Mouse (Mus musculus) kidney, embryonic 16.5 days (tissue): Measurements from ENCODE around the gene Olfr1474. TPM values are rescaled to one million over a fixed set of nuclear protein-coding genes. Genes with fewer than 3 reads are reported as not detected.
"Not testable (repeated sequence)": the region's sequence is repeated elsewhere in the genome, so short reads cannot be mapped to it uniquely, and the experiment has no call there.

Experiments used
- ATAC-seq: fragments of 200-750 bp; cut with Nextera tagmentation; 2 replicates; pipeline ENCODE4 v1.8.0; 2017; ENCODE audit warnings: moderate TSS enrichment; ENCODE audit not compliant: low FRiP score, low TSS enrichment
- H3K27ac ChIP-seq: fragments of 300-500 bp; sonication (generic); 2 replicates; pipeline ENCODE4 v1.5.1; 2014; ENCODE audit warnings: low read length
- H3K27me3 ChIP-seq: fragments of 300-500 bp; sonication (generic); 2 replicates; pipeline ENCODE4 v1.6.1; 2014; ENCODE audit warnings: low read length, control low read depth, mixed read lengths; ENCODE audit not compliant: insufficient read depth
- H3K36me3 ChIP-seq: fragments of 300-500 bp; sonication (generic); 2 replicates; pipeline ENCODE4 v1.6.1; 2014; ENCODE audit warnings: low read length, control low read depth, mixed read lengths; ENCODE audit not compliant: insufficient read depth
- H3K4me1 ChIP-seq: fragments of 300-500 bp; sonication (generic); 2 replicates; pipeline ENCODE4 v1.6.1; 2014; ENCODE audit warnings: low read length, control low read depth, mixed read lengths; ENCODE audit not compliant: insufficient read depth
- H3K4me2 ChIP-seq: fragments of 300-500 bp; sonication (generic); replicated peaks from 2 replicates; pipeline ENCODE4 v1.6.1; 2014; ENCODE audit warnings: low read depth, low read length
- H3K4me3 ChIP-seq: fragments of 300-500 bp; sonication (generic); 2 replicates; pipeline ENCODE4 v1.5.1; 2014; ENCODE audit warnings: mild to moderate bottlenecking, low read length
- H3K9ac ChIP-seq: fragments of 300-500 bp; sonication (generic); replicated peaks from 2 replicates; pipeline ENCODE4 v1.6.1; 2014; ENCODE audit warnings: low read length
- H3K9me3 ChIP-seq: fragments of 300-500 bp; sonication (generic); 2 replicates; pipeline ENCODE4 v1.6.1; 2016; ENCODE audit warnings: low read length, control low read depth
- WGBS: fragments of 180-500 bp; shearing (Covaris S2); extraction: QIAGEN DNeasy Blood & Tissue Kit; methylation state at CpG from one replicate; pipeline ENCODE4 v1.1.7; 2014; 5-methylcytosine and 5-hydroxymethylcytosine counted together
- polyA plus RNA-seq: library from polyadenylated mRNA; unstranded; fragments of >200 nt; fragmentation: Nextera tagmentation; extraction: Ambion mirVana; gene quantifications from 2 replicates; pipeline ENCODE4 v1.2.1, GENCODE M21; 2015

The Olfr1474 gene
- not detected in 2 replicates for polyA plus RNA-seq

- not testable (repeated sequence) for H3K27me3 ChIP-seq, H3K9ac ChIP-seq
These were observed at the start of gene Olfr1474 for GRCm38 (mm10) chr19:13469265-13469664. TSS of gene Olfr1474 (plus strand) at chr19:13469565.

GRCm38 (mm10) chr19:13443109-13443508, 26.3 kb upstream of the Olfr1474 start, which contains the start of gene Olfr1471:
TSS of gene Olfr1471 (plus strand) at chr19:13443409.
- H3K9me3 ChIP-seq, H3K27me3 ChIP-seq, H3K36me3 ChIP-seq, H3K9ac ChIP-seq, H3K4me3 ChIP-seq, H3K4me2 ChIP-seq, H3K4me1 ChIP-seq, H3K27ac ChIP-seq, ATAC-seq: not testable (repeated sequence)
- WGBS = 69% methylated on average over 2 of the region's 2 CpGs

More at GRCm38 (mm10) chr19:13469265-13469664, at the start of gene Olfr1474:
- not testable (repeated sequence) for H3K4me3 ChIP-seq, ATAC-seq, H3K36me3 ChIP-seq, H3K9me3 ChIP-seq, H3K4me2 ChIP-seq, H3K4me1 ChIP-seq, H3K27ac ChIP-seq
- WGBS = 82% methylated on average over 4 of the region's 4 CpGs

- peaks cover 8% of the 10 kb centered on the region; the same call in 1 of the 2 replicates for H3K9me3 ChIP-seq
- no peak within 1 kb of the TSS for H3K9ac ChIP-seq
- no peaks in the 10 kb centered on the region for H3K4me1 ChIP-seq
- H3K4me3 ChIP-seq = no peak within 1 kb of the TSS
- H3K27me3 ChIP-seq = no peaks in the 10 kb centered on the region
- no peaks in the 10 kb centered on the region for H3K36me3 ChIP-seq
- no peak within 1 kb of the TSS for H3K27ac ChIP-seq
- H3K4me2 ChIP-seq = no peak within 1 kb of the TSS
- ATAC-seq = no peak
- 72% methylated on average over 1 of the region's 1 CpGs for WGBS
These were observed 13.4 kb upstream of the Olfr1474 start, which contains the start of gene Olfr1472 for GRCm38 (mm10) chr19:13455986-13456385. TSS of gene Olfr1472 (minus strand) at chr19:13456086.

- Histone ChIP-seq H3K27ac (no peak within 1 kb of the TSS), H3K27me3 (no peaks in the 10 kb centered on the region), H3K4me1 (no peaks in the 10 kb centered on the region), H3K9ac (no peak within 1 kb of the TSS), H3K36me3 (no peaks in the 10 kb centered on the region), H3K9me3 (no peaks in the 10 kb centered on the region), H3K4me3 (no peak within 1 kb of the TSS), H3K4me2 (no peak within 1 kb of the TSS)
- ATAC-seq = no peak
These were observed 10.7 kb downstream of the Olfr1474 start, which contains the start of gene Olfr1475 for GRCm38 (mm10) chr19:13480096-13480495. TSS of gene Olfr1475 (minus strand) at chr19:13480196.

GRCm38 (mm10) chr19:13500246-13500645, 30.9 kb downstream of the Olfr1474 start, which contains the start of gene Olfr1477:
TSS of gene Olfr1477 (plus strand) at chr19:13500546.
- Histone ChIP-seq H3K4me2 (no peak within 1 kb of the TSS), H3K9me3 (no peaks in the 10 kb centered on the region), H3K36me3 (no peaks in the 10 kb centered on the region), H3K9ac (no peak within 1 kb of the TSS), H3K4me1 (no peaks in the 10 kb centered on the region), H3K27me3 (no peaks in the 10 kb centered on the region), H3K27ac (no peak within 1 kb of the TSS), H3K4me3 (no peak within 1 kb of the TSS)
- ATAC-seq = no peak
- 69% methylated on average over 3 of the region's 3 CpGs for WGBS

Other genes with a start within 250 kb of the Olfr1474 start
- gene Olfr1463, start 238.2 kb upstream of the Olfr1474 start, polyA plus RNA-seq = not detected in 2 replicates
- gene Olfr1465, start 154.0 kb upstream of the Olfr1474 start, polyA plus RNA-seq = not detected in 2 replicates
- not detected in 2 replicates for gene Olfr1466, start 130.7 kb upstream of the Olfr1474 start, polyA plus RNA-seq
- gene Olfr1467, start 107.3 kb upstream of the Olfr1474 start, polyA plus RNA-seq = not detected in 2 replicates
- not detected in 2 replicates for gene Olfr1469, start 61.7 kb upstream of the Olfr1474 start, polyA plus RNA-seq
- gene Olfr1471, start 26.2 kb upstream of the Olfr1474 start, polyA plus RNA-seq = not detected in 2 replicates
- not detected in 2 replicates for gene Olfr1472, start 13.5 kb upstream of the Olfr1474 start, polyA plus RNA-seq
- gene Olfr1475, start 10.6 kb downstream of the Olfr1474 start, polyA plus RNA-seq = not detected in 2 replicates
- not detected in 2 replicates for gene Olfr1477, start 31.0 kb downstream of the Olfr1474 start, polyA plus RNA-seq
- gene Olfr1480, start 58.3 kb downstream of the Olfr1474 start, polyA plus RNA-seq = not detected in 2 replicates
- gene Olfr1484, start 113.9 kb downstream of the Olfr1474 start, polyA plus RNA-seq = not detected in 2 replicates
- gene Olfr1487, start 147.8 kb downstream of the Olfr1474 start, polyA plus RNA-seq = not detected in 2 replicates
- gene Olfr1489, start 162.1 kb downstream of the Olfr1474 start, polyA plus RNA-seq = not detected in 2 replicates
- not detected in 2 replicates for gene Olfr1490, start 181.5 kb downstream of the Olfr1474 start, polyA plus RNA-seq
- not detected in 2 replicates for gene Olfr1491, start 227.7 kb downstream of the Olfr1474 start, polyA plus RNA-seq